Mouse (Mus musculus) thymus, postnatal 14 days (tissue): ENCODE data around the gene Atp6v0a1.
A peak's percentile ranks its signal among the peaks of the same experiment; 100 is the strongest.

Experiments
- DNase-seq: peaks from one replicate; pipeline ENCODE4 v3.0.0; 2021

The Atp6v0a1 gene

DNA sequence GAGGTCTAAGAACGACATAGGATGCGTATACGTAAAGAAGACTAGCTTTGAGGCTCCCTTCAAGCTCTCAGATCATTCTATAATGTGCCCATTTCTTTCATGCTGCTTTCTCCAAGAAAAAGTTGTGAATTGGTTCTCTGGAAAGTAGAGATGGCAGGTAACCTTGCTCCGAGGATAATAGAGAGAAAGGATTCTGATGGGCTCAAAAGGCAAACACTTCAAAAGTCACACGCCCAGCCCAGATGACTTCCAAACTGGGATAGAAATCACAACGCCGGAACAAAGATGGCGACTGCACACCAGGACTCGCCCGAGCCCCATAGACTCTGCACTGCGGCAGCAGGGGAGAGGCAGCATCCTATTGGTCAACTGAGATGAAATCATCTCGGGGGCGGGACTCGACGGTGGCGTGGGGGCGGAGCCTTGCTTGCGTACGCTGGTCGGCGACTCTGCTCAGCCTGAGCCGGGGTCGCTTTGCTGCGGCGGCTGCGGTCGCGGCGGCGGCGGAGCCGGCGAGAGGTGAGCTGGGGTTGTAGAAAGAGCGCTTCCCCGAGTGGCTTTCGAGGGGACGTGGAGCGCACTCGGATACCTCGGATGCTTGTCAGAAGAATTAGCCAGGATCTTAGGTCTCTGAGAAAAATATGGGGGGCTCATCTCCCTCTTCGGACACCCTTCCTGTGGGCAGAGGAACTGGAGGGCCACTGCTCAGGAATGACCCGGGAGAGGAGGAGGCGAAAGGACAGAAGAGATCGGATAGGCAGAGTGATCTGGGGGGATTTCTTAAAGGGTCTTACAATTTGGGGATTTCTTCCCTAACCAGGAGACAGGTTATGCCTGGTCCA is at the start of gene Atp6v0a1:
Gene Atp6v0a1 (plus strand): TSS at position 407 of the 842 bp plus-strand sequence.
- DNase-seq = peak; percentile 97

DNA sequence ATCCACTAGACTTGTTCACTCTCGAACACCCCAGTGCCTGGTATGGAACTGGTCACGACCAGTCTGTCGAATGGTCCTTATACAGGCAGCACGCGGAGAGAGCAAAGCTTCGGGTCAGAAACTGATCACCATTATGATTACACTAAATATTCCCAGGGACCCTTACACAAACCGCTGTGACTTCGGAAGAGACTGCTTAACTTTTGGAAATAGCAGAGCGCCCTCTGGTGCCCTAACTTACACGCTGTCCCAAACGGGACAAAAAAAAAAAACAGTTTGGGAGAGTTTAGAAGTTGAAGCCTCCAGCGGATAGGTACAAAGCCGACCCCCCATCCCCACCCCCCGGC is 49.8 kb upstream of the Atp6v0a1 start:
- peak; percentile 73 for DNase-seq

DNA sequence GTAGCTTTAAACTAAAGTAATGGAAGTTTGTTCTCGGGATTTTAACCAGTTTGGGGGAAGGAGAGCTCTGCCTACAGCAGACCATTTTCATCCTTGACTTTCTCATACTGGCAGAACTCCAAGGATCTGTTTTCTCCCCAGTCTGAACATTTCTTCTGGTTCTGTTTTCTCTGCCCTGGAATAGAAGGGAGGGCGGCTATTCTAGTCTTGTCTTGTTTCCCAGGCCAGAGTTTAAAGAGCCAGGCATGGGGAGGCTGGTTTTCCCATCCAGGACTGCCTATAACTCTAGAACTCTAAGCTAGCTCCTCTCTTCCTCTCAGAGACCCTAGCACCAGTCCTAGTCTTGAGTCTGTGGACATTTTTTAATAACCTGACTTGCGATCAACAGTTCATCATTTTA is 49.4 kb upstream of the Atp6v0a1 start:
- no peak for DNase-seq

DNA sequence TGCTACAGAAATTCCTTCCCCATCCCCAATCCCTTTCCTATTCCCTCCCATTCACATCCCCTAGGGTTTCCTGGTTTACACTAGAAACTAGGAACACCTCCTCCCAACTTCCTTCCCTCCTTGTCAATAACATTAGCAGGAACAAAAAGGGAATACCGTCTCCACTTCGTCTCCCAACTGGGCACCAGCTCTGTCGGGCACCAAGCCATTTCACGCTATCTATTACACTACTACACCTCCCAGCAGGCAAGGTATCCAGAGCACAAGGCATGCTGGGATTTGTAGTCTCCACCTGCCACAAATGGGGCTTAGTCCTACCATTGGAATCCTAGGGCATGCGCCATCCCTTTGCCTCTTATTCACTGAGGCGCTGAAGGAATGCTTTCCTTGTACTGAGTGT is 48.7 kb upstream of the Atp6v0a1 start:
- peak; percentile 16 for DNase-seq

DNA sequence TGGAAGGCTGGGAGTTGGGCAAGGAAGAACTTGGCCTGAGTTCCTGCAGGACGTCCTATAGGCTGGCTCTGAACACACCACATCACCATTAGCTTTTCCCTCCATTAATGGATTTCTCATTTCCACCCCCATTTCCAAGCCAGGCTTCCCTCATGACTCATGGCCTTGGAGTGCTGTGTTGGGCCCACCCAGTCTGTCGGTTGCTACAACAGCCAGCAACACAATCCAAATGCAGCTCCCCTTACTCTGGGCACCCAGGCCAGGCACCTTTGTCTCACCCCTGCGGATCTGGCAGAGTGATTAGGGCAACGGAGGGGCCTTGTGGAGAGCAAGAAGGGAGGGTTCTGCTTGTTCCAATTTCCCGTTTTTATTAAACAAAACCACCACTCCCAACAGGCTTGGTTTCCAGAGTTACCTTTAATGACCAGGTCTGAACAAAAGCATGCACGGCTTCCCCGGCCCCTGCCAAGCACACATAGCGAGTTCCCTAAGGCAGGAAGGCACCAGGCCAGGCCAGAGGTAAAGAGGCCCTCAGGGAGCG is 46.8 kb upstream of the Atp6v0a1 start:
- no peak for DNase-seq

DNA sequence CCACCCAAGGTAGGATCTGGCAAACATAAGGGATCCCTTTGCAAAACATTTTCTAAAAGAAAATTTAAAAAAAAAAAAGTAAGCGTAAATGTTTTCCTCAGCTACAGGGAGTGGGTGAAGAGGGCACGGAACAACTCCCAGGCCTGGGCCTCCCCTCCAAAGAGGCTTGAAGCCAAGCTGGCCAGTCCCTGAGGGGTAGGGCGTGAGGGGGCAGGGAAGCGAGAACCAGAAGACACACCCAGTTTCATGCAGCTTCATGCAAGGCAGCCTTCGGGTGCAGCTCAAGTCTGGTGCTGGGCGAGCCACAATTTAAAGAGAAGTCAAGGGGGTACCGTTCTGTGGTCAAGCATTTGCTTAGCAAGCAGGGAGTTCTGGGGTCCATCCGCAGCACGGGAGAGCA is 45.6 kb upstream of the Atp6v0a1 start:
- no peak for DNase-seq

DNA sequence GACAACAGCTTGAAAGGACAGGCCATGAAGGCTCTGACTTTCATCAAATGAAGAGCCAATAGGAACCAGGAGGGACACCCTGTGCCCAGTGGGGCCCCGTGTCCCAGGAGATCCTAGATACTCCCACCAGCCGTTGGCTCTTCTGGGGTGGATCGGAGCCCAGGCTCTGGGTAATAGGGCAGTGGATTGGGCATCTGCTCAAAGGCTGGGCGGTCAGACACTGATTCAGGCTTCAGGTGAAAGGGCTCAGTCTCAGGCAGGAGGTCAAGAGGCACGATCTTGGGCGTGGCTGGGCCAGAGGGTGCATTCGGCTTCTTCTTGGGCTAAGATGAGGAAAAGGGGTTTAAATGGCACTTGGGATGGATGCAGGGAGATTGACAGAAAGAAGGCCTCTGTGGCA is 45.1 kb upstream of the Atp6v0a1 start:
- DNase-seq = no peak

DNA sequence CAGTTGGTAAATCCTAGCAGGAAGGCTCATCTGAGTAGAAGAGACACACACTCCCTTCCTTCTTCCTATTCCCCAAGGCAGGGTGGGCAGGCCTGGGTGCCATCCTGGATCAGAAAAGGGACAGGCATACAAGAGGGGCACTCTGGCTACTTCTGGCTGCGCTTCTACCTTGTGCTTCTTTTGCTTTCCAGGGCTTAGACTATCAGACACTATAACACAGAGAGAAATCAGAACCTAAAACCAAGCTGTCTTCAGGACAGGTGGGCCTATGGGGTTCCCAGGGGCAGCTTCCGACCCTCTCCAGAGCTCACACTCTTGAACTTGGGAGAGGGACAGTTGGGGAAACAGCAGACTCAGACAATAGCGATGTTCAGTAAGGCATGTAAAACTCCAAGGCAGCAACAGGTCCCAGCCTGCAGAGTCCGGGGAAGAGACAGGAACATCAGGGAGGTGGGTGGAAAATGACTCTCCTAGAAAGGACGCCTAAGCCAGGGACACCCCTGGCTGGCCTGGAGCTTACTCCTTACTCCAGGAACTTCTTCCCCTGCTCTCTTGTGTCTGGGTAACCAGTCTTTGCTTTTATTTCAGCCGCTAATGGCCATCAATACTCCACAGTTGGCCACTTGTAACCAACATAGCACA is 44.2 kb upstream of the Atp6v0a1 start:
- no peak for DNase-seq

DNA sequence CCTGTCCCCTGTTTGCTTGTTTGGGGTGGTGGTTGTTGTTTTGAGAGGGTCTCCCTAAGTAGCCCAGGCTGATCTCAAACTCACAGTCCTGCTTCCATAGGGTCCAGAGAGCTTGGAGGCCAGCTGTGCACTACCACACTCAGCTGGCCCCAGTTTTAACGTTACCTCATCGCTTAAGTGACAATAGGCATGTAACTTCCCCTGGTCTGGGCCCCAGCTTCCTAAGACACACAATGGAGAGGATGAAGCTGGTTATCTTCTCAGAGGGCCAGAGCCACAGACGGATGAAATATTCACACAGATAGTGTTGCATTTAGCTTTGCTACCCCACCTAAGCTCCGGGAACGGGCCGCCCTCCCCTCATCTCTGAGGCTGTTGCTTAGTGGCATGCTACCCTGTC is 43.5 kb upstream of the Atp6v0a1 start:
- DNase-seq = no peak

DNA sequence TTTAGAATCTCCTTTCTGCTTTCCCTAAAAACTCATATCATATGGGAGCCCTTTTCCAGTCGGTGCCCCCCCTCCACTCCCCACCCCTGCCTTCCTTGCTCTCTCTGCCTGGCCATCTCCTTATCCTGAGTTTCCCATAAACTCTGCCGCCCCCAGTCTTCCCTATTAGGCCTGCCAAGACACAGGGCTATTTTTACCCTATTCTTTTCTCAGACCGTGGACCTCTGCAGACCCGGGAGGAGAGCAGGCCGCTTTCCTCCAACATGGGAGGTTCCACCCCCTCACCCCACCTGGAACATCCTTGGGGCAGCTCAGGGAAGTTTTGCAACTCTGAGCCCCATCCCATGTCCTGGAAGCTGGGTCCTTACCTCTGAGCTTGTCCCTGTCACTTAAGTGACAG is 41.9 kb upstream of the Atp6v0a1 start:
- no peak for DNase-seq

DNA sequence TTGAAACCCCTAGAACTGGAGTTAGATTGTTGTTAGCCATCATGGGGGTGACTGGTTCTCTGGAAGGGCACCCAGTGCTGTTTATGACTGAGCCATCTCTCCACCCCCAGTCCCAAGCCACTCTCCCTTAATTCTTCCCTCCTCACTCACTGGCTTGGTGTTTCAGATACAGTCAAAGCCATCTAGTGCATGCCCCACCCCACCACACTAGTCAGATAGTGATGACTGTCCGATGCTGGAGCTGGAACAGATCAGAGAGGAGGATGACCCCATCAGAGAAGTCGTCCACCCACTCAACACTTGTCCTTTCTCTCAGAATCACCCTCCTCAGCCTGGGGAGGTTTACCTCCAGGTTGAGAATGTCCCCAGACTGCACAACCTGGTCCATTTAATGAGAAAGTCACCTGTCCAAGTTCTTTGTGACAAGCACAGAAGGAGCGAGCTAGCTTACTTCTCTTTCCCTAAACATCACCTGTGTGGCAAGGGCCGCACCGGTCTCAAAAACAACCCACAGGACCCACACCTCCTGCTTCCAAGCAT is 41.3 kb upstream of the Atp6v0a1 start:
- no peak for DNase-seq

DNA sequence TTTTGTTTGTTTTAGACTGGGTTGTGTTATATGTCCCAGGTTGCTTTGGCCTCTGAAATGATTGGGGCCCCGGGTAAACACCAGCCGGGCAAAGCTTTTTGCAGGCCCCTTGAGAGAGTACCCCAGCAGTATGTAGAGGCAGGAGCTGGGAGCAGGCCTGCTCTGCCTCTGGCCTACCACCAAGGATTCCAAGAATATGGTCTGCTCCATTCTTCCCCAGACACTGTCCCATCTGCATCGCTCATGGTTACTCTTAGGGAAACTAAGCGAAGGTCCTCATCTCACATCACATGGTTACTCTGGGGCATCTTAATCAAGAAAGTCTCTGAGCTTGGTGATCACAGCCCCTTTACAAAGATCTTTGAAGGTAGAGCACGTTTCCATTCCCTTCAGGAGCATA is 40.8 kb upstream of the Atp6v0a1 start:
- DNase-seq = no peak

DNA sequence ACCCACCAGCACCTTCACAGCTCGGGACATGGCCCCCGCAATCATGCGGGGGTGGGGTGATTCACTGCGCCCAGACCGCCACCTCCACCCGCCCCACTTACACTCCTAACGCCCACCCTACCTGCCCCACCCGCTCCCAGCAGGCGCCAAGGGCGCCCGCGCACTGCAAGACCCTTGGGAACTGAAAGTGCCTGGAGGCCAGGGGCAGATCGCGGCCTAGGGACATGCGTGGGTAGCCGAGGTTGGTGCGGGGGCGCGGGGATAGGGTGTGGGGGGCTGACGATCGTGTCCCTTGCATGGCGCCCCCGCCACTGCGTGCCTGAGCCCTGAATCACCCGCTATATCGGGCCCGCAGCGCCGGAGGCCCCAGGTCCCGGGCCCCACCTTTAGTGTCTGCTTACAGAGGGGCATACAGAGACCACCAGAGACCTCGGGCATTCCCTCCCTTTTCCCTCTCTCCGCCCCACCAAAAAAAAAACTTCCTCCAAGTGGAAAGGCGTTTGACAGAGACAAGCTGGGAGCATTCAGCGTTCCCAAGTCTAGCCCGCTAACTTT is 40.0 kb upstream of the Atp6v0a1 start:
- DNase-seq = peak; percentile 16

DNA sequence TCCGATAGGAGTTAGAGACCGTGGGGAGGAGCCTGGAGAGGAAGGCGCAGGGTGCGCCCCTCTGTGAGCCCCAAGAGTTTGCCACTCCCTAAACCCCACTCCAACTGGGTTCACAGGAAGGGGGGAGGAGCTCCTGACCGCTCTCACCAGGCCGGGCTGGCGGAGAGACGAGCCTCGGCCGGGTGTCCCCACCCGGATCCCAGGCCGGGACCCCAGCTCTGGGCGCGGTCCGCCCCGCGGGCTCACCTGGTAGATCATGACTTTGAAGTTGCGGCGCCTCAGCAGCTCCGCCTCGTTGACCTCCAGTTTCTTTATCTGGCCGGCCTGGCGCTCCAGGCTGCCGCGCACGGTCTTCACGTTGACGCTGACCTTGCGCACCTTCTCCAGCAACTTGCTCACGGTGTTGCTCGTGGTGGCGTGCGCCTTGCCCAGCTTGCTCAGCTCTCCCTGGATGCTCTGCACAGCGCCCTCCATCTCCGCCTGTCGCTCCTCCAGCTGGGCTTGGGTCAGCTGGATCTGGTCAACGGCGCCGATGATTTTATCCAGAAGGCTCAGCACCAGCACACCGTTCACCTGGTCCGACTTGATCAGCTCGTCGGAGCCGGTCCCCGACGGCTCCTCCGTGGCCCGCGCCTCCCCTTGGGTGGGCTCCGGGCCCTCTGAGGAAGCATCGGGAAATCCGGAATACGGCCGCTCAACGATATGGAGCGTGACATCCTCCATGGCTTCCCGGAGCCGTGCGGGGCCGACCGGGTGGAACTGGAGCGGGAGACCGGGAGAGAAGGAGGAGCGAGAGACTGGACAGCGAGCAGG is 39.3 kb upstream of the Atp6v0a1 start:
- DNase-seq = no peak

DNA sequence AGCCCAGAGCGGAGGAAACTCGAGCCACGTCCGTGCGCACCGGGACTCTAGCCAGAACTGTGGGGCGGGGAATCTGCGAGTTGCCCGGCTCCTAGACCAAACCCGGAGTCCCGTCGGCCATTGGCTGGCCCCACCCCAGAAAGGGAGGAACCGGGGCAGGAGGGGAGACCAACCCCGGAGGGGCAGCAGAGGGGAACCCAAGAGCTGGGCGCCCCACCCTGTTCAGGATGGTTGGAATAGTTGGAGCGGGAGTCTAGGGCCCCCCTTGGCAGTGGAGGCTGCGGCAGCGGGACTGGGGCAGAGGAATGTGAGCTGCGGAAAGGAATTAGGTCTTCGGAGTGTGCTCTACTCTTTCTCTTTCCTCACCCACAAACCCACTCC is 38.7 kb upstream of the Atp6v0a1 start, which contains the start of gene Cavin1:
Gene Cavin1 (minus strand): TSS at position 331 of the 381 bp plus-strand sequence.
- no peak for DNase-seq

DNA sequence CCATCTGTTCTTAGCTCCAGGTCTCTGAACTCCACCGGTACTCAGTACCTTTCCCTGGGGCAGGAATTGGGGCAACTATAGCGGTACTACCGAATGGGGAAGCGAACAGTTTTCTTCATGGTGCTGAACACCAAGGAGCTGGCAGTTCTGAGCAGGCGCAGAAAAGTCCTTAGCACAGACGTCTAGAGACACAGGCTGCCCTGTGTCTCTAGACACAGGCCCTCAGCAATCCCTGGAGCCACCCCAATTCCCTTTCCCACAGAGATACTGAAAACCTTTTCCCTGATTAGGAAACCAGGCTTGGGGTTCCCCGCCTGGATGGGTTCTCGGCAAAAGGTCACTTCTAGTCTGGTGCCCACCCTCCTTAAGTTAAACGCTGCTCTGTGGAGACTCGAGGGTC is 37.8 kb upstream of the Atp6v0a1 start:
- no peak for DNase-seq

DNA sequence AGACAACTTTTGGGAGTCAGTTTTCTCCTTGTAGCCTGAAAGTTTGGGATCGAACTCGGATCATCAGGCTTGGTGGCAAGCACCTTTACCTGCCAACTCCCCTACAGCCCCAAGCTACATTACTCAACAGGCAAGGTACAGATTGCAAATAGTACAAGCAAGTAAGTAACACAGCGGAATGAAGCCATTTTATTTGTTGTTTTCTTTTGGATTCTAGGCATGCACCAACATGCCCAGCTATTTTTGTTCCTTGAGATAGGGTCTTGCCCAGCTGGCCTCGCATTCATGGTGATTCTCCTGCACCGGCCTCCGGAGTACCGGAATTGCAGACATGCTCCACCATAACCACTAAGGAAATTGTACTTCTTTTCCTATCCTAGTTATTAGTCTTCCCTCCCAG is 36.0 kb upstream of the Atp6v0a1 start:
- DNase-seq = no peak

DNA sequence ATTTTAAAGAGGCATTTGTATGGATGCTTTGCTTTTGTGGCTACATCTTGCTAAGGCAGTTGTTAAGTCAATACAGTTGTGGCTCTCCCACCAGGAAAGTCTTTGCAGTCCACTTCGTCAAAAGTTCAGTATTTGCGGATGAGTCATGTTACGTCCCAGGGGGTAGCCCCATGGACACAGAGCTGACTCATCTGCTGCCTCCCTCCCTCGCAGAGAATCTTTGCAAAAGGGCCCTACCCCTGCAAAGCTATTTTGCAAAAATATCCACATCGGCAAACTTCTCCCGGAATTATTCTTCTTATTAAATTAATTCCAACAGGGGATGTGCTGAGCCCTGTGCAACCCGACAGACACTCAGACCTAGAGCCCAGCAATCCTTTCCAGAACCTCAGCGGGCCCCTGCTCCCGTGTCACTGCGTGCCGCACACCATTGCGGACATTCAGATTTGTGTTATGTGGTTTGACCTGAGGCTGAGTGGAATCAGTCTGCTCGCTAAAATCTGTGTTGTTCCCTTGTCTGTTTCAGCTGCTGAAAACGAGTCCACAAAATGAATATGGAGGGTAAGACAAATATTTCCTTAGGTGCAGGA is 34.8 kb upstream of the Atp6v0a1 start:
- DNase-seq = no peak

DNA sequence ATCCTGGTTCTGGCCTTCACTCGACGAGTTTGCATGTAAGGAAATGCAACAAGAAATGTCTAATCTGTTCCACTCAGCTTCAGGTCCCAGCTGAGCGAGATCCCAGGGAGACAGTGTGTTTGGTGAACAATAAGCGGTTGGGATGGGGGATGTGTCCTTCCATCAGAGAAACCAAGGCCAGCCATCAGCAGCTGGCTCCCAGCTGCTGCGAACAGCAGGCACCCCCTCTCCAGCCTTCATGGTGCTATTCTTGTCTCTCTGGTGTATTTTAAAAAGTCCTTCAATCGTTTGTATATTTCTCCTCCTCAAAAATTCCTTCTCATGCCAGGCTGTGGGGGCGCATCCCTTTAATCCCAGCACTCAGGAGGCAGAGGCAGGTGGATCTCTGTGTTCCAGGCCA is 34.0 kb upstream of the Atp6v0a1 start:
- no peak for DNase-seq

DNA sequence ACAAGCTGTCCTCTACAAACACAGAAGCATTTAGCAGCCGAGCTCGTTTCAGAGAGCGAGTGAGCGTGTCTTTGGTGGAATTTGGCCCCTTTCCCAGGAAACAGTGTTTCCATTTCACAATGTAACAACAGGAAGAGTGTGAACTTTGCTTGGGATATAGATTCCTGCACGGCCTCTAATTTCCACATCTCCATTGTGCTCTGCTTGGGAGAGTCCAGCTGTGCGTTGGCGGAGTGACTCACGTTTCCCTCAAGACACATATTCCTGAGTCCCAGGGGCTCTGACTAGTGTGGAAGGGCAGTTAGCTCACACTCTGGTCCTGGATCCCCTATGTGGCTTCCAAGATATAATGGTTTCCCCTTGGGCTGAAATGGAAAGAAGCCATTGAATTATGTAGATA is 29.4 kb upstream of the Atp6v0a1 start:
- DNase-seq = no peak

DNA sequence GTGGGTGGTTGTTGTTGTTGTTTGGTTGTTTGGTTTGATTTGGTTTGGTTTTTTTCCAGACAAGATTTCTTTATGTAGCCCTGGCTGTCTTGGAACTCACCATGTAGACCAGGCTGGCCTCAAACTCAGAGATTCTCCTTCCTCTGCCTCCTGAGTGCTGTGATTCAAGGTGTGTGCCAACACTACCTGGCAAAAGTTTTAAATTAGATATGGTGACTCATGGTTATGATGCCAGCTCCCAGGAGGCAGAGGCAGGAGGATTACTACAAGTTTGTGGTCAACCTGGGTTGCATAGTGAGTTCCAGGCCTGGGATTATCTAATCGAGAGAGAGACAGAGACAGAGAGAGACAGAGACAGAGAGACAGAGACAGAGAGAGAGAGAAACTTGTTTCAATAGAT is 28.8 kb upstream of the Atp6v0a1 start:
- DNase-seq = no peak

DNA sequence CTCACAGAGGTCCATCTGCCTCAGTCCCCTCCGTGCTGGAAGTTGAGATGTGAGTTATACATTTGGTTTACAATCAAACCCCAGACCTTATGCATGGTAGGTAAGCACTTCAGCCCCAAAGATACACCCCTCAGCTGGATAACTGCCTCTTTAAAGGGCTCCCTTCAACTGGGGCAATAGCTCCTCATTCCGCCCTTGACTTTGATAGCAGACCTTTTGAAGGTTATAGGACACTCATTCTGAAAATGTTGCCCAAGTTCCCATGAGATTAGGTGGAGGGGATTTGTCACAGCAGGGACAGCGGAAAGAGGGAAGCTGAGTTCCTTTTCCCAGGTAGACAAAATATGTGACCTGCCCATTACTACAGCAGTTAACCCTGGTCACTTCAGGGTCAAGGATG is 28.0 kb upstream of the Atp6v0a1 start:
- DNase-seq = no peak

DNA sequence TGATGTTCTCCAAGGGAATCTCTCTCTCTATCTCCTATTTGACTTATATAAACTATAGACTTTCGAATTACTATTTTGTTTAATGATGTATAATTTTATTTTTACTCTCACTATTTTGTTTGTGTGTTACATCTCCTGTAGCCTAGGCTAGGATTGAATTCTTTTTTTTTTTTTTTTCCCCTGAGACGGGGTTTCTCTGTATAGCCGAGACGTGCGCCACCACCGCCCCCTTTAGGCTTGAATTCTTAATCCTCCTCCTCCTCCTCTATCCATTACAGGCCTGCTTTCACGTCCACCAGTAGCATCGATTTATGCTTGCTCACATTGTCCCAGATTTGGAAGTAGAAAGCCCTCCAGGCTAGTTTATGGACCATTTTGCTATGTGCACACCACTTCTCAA is 27.2 kb upstream of the Atp6v0a1 start:
- no peak for DNase-seq
